Mouse (Mus musculus) stomach, postnatal 0 days (tissue): Measurements from ENCODE around the gene Ern1.

Experiments used
- CTCF ChIP-seq: IDR thresholded peaks from 2 replicates; pipeline ENCODE4 v1.5.1; 2016; ENCODE audit warnings: antibody characterized with exemption, low read depth, mild to moderate bottlenecking, moderate library complexity
- EP300 ChIP-seq: optimal IDR thresholded peaks from 2 replicates; pipeline ENCODE3; 2016; ENCODE audit warnings: antibody characterized with exemption

DNA sequence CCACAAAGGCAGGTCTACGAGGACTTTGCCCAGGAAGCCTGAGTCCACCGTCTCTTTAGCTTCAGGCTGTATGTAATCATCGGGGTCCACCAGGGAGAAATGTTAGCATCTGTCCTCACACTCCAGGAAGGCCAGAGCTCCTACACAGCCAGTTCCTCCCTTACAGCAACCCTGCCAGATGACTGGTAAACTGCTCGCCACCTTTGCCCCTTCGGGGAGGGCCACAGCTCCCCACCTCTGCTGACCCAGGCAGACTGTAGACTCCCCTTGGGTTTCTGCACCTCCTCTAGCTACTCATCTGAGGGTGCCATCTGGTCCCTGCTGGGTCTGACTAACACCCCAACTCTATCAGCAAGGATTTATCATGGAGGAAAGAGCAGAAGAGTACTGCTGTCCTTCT, 42.1 kb upstream of the Ern1 start:
- TF ChIP-seq EP300 (no peak), CTCF (no peak)
